Mouse (Mus musculus): Measurements from ENCODE around the gene Tmem8b. TPM values are rescaled to one million over a fixed set of nuclear protein-coding genes. Genes with fewer than 3 reads are reported as not detected.

Gene Tmem8b
- total and polyA plus RNA-seq, 3 experiments = 0.76 to 2.9 (median 2.9) TPM

- no peaks in the 10 kb centered on the region for H3K4me1 ChIP-seq (ENCODE audit: insufficient read depth, low read depth, low read length)
These were observed 64.4 kb downstream of the Tmem8b start for GRCm38 (mm10) chr4:43733186-43733585.

DNA sequence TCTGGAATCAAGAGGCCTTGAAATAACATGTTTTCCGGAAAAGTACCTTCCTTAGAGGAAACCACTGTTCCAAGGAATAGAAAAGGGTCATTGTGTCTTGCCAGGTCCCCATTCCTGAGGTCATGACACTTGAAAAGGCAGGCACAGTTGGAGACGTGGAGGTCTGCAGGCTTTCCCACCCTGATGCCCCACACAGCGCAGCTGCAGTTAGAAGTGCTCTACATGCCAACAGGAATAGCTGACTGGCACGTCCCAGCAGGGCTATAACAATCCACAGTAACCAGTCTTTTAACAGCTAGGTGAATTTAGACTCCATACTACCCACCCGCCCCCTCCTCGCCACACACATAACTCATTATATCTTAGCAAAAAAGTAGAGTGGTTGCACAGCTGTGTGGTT, 68.4 kb downstream of the Tmem8b start:
- Histone ChIP-seq H3K27me3 (ENCODE audit: insufficient read depth, low read length) (peaks cover 22% of the 10 kb centered on the region), H3K36me3 (replicated peaks) (no peaks in the 10 kb centered on the region), H3K4me3 (ENCODE audit: low read depth, low read length) (no peak overlapping the region), H3K4me1 (ENCODE audit: insufficient read depth, low read depth, low read length) (no peaks in the 10 kb centered on the region), H3K9me3 (replicated peaks) (no peaks in the 10 kb centered on the region)
- ATAC-seq (ENCODE audit: extremely low read depth, insufficient number of reproducible peaks, low FRiP score, poor library complexity, severe bottlenecking) (no peak), DNase-seq (ENCODE audit: low spot score) (no peak)
- TF ChIP-seq TAL1 (conservative IDR thresholded peaks at IDR 0.05; ENCODE audit: low read depth, low read length) = no peak
- no peak for TF ChIP-seq POLR2AphosphoS5 (IDR thresholded peaks at IDR 0.05; ENCODE audit: insufficient replicate concordance, low read depth, low read length)
- no peak for TF ChIP-seq GATA1 (IDR thresholded peaks at IDR 0.05; ENCODE audit: borderline replicate concordance, low read length)
- TF ChIP-seq GATA2 (IDR thresholded peaks at IDR 0.05; ENCODE audit: borderline replicate concordance, low read depth, low read length) = no peak
- no peak for TF ChIP-seq CTCF (IDR thresholded peaks at IDR 0.05; ENCODE audit: low read depth, low read length)

More at GRCm38 (mm10) chr4:43733186-43733585, 64.4 kb downstream of the Tmem8b start:
- H3K9me3 ChIP-seq (replicated peaks) = no peaks in the 10 kb centered on the region
- no peak for TF ChIP-seq GATA2 (IDR thresholded peaks at IDR 0.05; ENCODE audit: borderline replicate concordance, low read depth, low read length)
- no peak for TF ChIP-seq GATA1 (IDR thresholded peaks at IDR 0.05; ENCODE audit: borderline replicate concordance, low read length)
- TF ChIP-seq POLR2AphosphoS5 (IDR thresholded peaks at IDR 0.05; ENCODE audit: insufficient replicate concordance, low read depth, low read length) = no peak
- H3K27me3 ChIP-seq (ENCODE audit: insufficient read depth, low read length) = peaks cover 37% of the 10 kb centered on the region
- no peak for DNase-seq (ENCODE audit: low spot score)
- ATAC-seq (ENCODE audit: extremely low read depth, insufficient number of reproducible peaks, low FRiP score, poor library complexity, severe bottlenecking) = no peak
- no peaks in the 10 kb centered on the region for H3K36me3 ChIP-seq (replicated peaks)
- no peak overlapping the region for H3K4me3 ChIP-seq (ENCODE audit: low read depth, low read length)

DNA sequence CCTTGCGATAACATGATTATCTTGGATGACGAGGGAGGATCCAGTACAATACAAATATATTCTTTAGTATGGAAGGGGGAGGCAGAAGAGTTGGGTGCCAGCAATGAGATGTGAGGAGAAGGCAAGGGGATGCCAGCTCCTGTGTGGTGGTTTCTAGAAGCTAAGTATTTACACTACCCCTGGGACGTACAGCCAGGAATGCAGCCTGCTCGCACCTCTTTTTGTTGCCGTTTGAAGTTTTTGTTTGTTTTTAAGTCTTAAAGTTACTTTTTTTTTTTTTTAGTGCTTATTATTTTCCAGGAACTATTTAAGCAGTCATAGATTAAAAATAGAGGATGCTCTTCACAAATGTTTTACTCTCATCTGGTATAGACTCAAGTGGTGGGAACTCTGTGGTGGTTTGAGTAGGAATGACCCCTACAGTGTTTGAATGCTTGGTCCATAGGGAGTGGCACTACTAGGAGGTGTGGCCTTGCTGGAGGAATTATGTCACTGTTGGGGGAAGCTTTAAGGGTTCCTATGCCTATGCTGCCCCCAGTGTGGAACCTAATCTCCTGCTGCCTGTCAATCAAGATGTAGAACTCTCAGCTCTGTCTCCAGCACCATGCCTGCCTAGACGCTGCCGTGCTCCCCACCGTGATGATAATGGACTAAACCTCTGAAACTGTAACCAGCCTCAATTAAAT, 70.4 kb downstream of the Tmem8b start:
- Histone ChIP-seq H3K4me3 (ENCODE audit: low read depth, low read length) (no peak overlapping the region), H3K27me3 (ENCODE audit: insufficient read depth, low read length) (peaks cover 14% of the 10 kb centered on the region; the same call in 1 of the 2 replicates), H3K4me1 (ENCODE audit: insufficient read depth, low read depth, low read length) (no peaks in the 10 kb centered on the region), H3K36me3 (replicated peaks) (no peaks in the 10 kb centered on the region), H3K9me3 (replicated peaks) (no peaks in the 10 kb centered on the region)
- DNase-seq (ENCODE audit: low spot score) = no peak
- no peak for TF ChIP-seq TAL1 (conservative IDR thresholded peaks at IDR 0.05; ENCODE audit: low read depth, low read length)
- TF ChIP-seq CTCF (IDR thresholded peaks at IDR 0.05; ENCODE audit: low read depth, low read length) = no peak
- no peak for TF ChIP-seq GATA1 (IDR thresholded peaks at IDR 0.05; ENCODE audit: borderline replicate concordance, low read length)
- no peak for TF ChIP-seq POLR2AphosphoS5 (IDR thresholded peaks at IDR 0.05; ENCODE audit: insufficient replicate concordance, low read depth, low read length)
- TF ChIP-seq GATA2 (IDR thresholded peaks at IDR 0.05; ENCODE audit: borderline replicate concordance, low read depth, low read length) = no peak
- ATAC-seq (ENCODE audit: extremely low read depth, insufficient number of reproducible peaks, low FRiP score, poor library complexity, severe bottlenecking) = no peak

DNA sequence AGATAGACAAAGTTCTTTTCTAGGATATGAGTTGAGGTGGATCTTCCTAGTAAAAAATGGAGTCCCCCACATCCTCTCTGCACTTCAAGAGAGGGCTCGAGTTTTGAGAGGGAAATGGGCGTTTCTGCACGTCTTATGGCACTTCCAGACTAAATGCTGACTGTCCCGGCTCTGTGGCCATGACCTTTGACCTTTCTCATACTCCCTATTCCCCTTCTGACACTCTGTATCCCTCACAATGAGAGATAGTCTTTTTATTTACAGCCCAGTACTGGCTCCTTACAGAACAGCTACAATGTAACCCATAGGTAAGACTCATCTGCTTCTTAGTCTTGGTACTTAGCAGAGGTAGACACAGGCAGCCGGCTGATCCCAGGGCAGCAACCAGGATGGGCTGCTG, 72.8 kb downstream of the Tmem8b start:
- ATAC-seq (ENCODE audit: extremely low read depth, insufficient number of reproducible peaks, low FRiP score, poor library complexity, severe bottlenecking) (no peak), DNase-seq (ENCODE audit: low spot score) (no peak)
- Histone ChIP-seq H3K9me3 (replicated peaks) (no peaks in the 10 kb centered on the region), H3K36me3 (replicated peaks) (no peaks in the 10 kb centered on the region), H3K4me3 (ENCODE audit: low read depth, low read length) (no peak overlapping the region), H3K4me1 (ENCODE audit: insufficient read depth, low read depth, low read length) (no peaks in the 10 kb centered on the region), H3K27me3 (ENCODE audit: insufficient read depth, low read length) (peaks cover 7% of the 10 kb centered on the region; the same call in 1 of the 2 replicates)
- no peak for TF ChIP-seq GATA1 (IDR thresholded peaks at IDR 0.05; ENCODE audit: borderline replicate concordance, low read length)
- no peak for TF ChIP-seq GATA2 (IDR thresholded peaks at IDR 0.05; ENCODE audit: borderline replicate concordance, low read depth, low read length)
- no peak for TF ChIP-seq CTCF (IDR thresholded peaks at IDR 0.05; ENCODE audit: low read depth, low read length)
- no peak for TF ChIP-seq POLR2AphosphoS5 (IDR thresholded peaks at IDR 0.05; ENCODE audit: insufficient replicate concordance, low read depth, low read length)

Other genes with a start within 250 kb of the Tmem8b start
Only the 20 nearest of the 26 such genes appear.
- 18.8 and 25.2 TPM in 2 replicates for gene Ccdc107, start 176.1 kb upstream of the Tmem8b start, total RNA-seq (2014; fragmentation: Nextera tagmentation)
- 28.3 and 28.6 TPM in 2 replicates for gene Ccdc107, start 176.1 kb upstream of the Tmem8b start, total RNA-seq (2017)
- 72.0 and 82.4 TPM in 2 replicates for gene Ccdc107, start 176.1 kb upstream of the Tmem8b start, polyA plus RNA-seq (2012)
- 23.4 and 71.2 TPM in 2 replicates for gene Arhgef39, start 169.3 kb upstream of the Tmem8b start, total RNA-seq (2014; fragmentation: Nextera tagmentation)
- gene Arhgef39, start 169.3 kb upstream of the Tmem8b start, total RNA-seq (2017) = 29.0 and 32.4 TPM in 2 replicates
- 16.4 and 21.8 TPM in 2 replicates for gene Arhgef39, start 169.3 kb upstream of the Tmem8b start, polyA plus RNA-seq (2012)
- not detected in 2 replicates for gene Car9, start 162.0 kb upstream of the Tmem8b start, total RNA-seq (2014; fragmentation: Nextera tagmentation)
- 0.11 and 0.12 TPM in 2 replicates for gene Car9, start 162.0 kb upstream of the Tmem8b start, total RNA-seq (2017)
- not detected in 2 replicates for gene Car9, start 162.0 kb upstream of the Tmem8b start, polyA plus RNA-seq (2012)
- gene Tpm2, start 145.2 kb upstream of the Tmem8b start, total RNA-seq (2014; fragmentation: Nextera tagmentation) = not detected in 2 replicates
- gene Tpm2, start 145.2 kb upstream of the Tmem8b start, total RNA-seq (2017) = 0.27 TPM in 1 of 2 replicates, not detected in the other
- gene Tpm2, start 145.2 kb upstream of the Tmem8b start, polyA plus RNA-seq (2012) = not detected in 2 replicates
- gene Creb3, start 106.6 kb upstream of the Tmem8b start, total RNA-seq (2014; fragmentation: Nextera tagmentation) = 9.4 and 9.8 TPM in 2 replicates
- 60.0 and 61.0 TPM in 2 replicates for gene Creb3, start 106.6 kb upstream of the Tmem8b start, total RNA-seq (2017)
- gene Creb3, start 106.6 kb upstream of the Tmem8b start, polyA plus RNA-seq (2012) = 1.6 and 1.9 TPM in 2 replicates
- gene Tln1, start 106.3 kb upstream of the Tmem8b start, total RNA-seq (2014; fragmentation: Nextera tagmentation) = 166 and 262 TPM in 2 replicates
- gene Tln1, start 106.3 kb upstream of the Tmem8b start, total RNA-seq (2017) = 127 and 167 TPM in 2 replicates
- 138 and 163 TPM in 2 replicates for gene Tln1, start 106.3 kb upstream of the Tmem8b start, polyA plus RNA-seq (2012)
- gene Rgp1, start 90.3 kb upstream of the Tmem8b start, total RNA-seq (2014; fragmentation: Nextera tagmentation) = 48.5 and 54.7 TPM in 2 replicates
- 18.6 and 23.2 TPM in 2 replicates for gene Rgp1, start 90.3 kb upstream of the Tmem8b start, total RNA-seq (2017)
- 31.2 and 105 TPM in 2 replicates for gene Rgp1, start 90.3 kb upstream of the Tmem8b start, polyA plus RNA-seq (2012)
- 21.4 and 23.8 TPM in 2 replicates for gene Gba2, start 90.1 kb upstream of the Tmem8b start, total RNA-seq (2014; fragmentation: Nextera tagmentation)
- gene Gba2, start 90.1 kb upstream of the Tmem8b start, total RNA-seq (2017) = 12.6 and 14.1 TPM in 2 replicates
- gene Gba2, start 90.1 kb upstream of the Tmem8b start, polyA plus RNA-seq (2012) = 14.5 and 18.3 TPM in 2 replicates
- not detected in 2 replicates for gene Msmp, start 84.5 kb upstream of the Tmem8b start, total RNA-seq (2014; fragmentation: Nextera tagmentation)
- 0.17 TPM in 1 of 2 replicates, not detected in the other for gene Msmp, start 84.5 kb upstream of the Tmem8b start, total RNA-seq (2017)
- not detected in 2 replicates for gene Msmp, start 84.5 kb upstream of the Tmem8b start, polyA plus RNA-seq (2012)
- gene Npr2, start 37.0 kb upstream of the Tmem8b start, total RNA-seq (2014; fragmentation: Nextera tagmentation) = 6.3 TPM in 1 of 2 replicates, not detected in the other
- 0.23 and 0.44 TPM in 2 replicates for gene Npr2, start 37.0 kb upstream of the Tmem8b start, total RNA-seq (2017)
- 0.04 TPM in 2 replicates for gene Npr2, start 37.0 kb upstream of the Tmem8b start, polyA plus RNA-seq (2012)
- 0.73 TPM in 1 of 2 replicates, not detected in the other for gene Spag8, start 15.4 kb upstream of the Tmem8b start, total RNA-seq (2014; fragmentation: Nextera tagmentation)
- 0.33 and 0.41 TPM in 2 replicates for gene Spag8, start 15.4 kb upstream of the Tmem8b start, total RNA-seq (2017)
- gene Spag8, start 15.4 kb upstream of the Tmem8b start, polyA plus RNA-seq (2012) = not detected in 2 replicates
- 16.2 and 18.7 TPM in 2 replicates for gene Hint2, start 12.5 kb upstream of the Tmem8b start, total RNA-seq (2014; fragmentation: Nextera tagmentation)
- 58.3 and 63.1 TPM in 2 replicates for gene Hint2, start 12.5 kb upstream of the Tmem8b start, total RNA-seq (2017)
- gene Hint2, start 12.5 kb upstream of the Tmem8b start, polyA plus RNA-seq (2012) = 42.4 and 50.2 TPM in 2 replicates
- 0.34 TPM in 1 of 2 replicates, not detected in the other for gene Fam221b, start 174 bp downstream of the Tmem8b start, total RNA-seq (2014; fragmentation: Nextera tagmentation)
- gene Fam221b, start 174 bp downstream of the Tmem8b start, total RNA-seq (2017) = 0.49 and 0.58 TPM in 2 replicates
- gene Fam221b, start 174 bp downstream of the Tmem8b start, polyA plus RNA-seq (2012) = 0.05 and 0.10 TPM in 2 replicates
- not detected in 2 replicates for gene Olfr70, start 31.8 kb downstream of the Tmem8b start, total RNA-seq (2014; fragmentation: Nextera tagmentation)
- gene Olfr70, start 31.8 kb downstream of the Tmem8b start, total RNA-seq (2017) = 0.06 TPM in 1 of 2 replicates, not detected in the other
- gene Olfr70, start 31.8 kb downstream of the Tmem8b start, polyA plus RNA-seq (2012) = not detected in 2 replicates
- not detected in 2 replicates for gene Olfr71, start 41.3 kb downstream of the Tmem8b start, total RNA-seq (2014; fragmentation: Nextera tagmentation)
- 0.06 and 0.11 TPM in 2 replicates for gene Olfr71, start 41.3 kb downstream of the Tmem8b start, total RNA-seq (2017)
- not detected in 2 replicates for gene Olfr71, start 41.3 kb downstream of the Tmem8b start, polyA plus RNA-seq (2012)
- not detected in 2 replicates for gene Hrct1, start 58.2 kb downstream of the Tmem8b start, total RNA-seq (2014; fragmentation: Nextera tagmentation)
- gene Hrct1, start 58.2 kb downstream of the Tmem8b start, total RNA-seq (2017) = 0.16 TPM in 1 of 2 replicates, not detected in the other
- gene Hrct1, start 58.2 kb downstream of the Tmem8b start, polyA plus RNA-seq (2012) = not detected in 2 replicates
- gene Spaar, start 61.1 kb downstream of the Tmem8b start, total RNA-seq (2014; fragmentation: Nextera tagmentation) = not detected in 2 replicates
- 0.11 TPM in 1 of 2 replicates, not detected in the other for gene Spaar, start 61.1 kb downstream of the Tmem8b start, total RNA-seq (2017)
- not detected in 2 replicates for gene Spaar, start 61.1 kb downstream of the Tmem8b start, polyA plus RNA-seq (2012)
- not detected in 2 replicates for gene Olfr159, start 102.0 kb downstream of the Tmem8b start, total RNA-seq (2014; fragmentation: Nextera tagmentation)
- gene Olfr159, start 102.0 kb downstream of the Tmem8b start, total RNA-seq (2017) = not detected in 2 replicates
- gene Olfr159, start 102.0 kb downstream of the Tmem8b start, polyA plus RNA-seq (2012) = not detected in 2 replicates
- gene Olfr156, start 154.9 kb downstream of the Tmem8b start, total RNA-seq (2014; fragmentation: Nextera tagmentation) = not detected in 2 replicates
- 0.05 and 0.23 TPM in 2 replicates for gene Olfr156, start 154.9 kb downstream of the Tmem8b start, total RNA-seq (2017)
- gene Olfr156, start 154.9 kb downstream of the Tmem8b start, polyA plus RNA-seq (2012) = not detected in 2 replicates
- gene Olfr157, start 171.2 kb downstream of the Tmem8b start, total RNA-seq (2014; fragmentation: Nextera tagmentation) = not detected in 2 replicates
- gene Olfr157, start 171.2 kb downstream of the Tmem8b start, total RNA-seq (2017) = 0.06 and 0.11 TPM in 2 replicates
- gene Olfr157, start 171.2 kb downstream of the Tmem8b start, polyA plus RNA-seq (2012) = not detected in 2 replicates

Data from G1E (cell line).